Mouse (Mus musculus) spleen, adult 12 weeks (tissue): ENCODE measurements around the gene Enkur.

Experiments used
- DNase-seq: peaks from one replicate; pipeline ENCODE4 v3.0.0; 2022; ENCODE audit warnings: low spot score

Enkur gene

DNA sequence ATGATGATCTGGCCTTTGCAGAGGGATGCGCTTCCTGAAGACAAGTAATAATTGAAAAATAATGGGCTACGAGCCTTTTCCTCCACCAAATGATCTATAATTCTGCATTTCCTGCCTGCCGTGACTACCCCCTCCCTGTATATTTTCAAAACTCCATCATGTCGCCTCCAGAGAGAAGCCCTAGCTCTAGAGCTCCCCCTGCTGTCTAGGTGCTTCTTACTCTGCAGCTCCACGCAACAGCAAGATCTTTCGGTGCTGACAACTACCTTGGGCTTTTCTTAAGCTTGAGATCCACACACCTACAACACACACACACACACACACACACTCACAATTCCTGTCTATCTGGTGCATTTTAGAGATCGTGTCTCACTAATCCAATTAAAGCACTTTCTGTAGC lies 17.6 kb downstream of the Enkur start:
- peak; percentile 21 for DNase-seq

DNA sequence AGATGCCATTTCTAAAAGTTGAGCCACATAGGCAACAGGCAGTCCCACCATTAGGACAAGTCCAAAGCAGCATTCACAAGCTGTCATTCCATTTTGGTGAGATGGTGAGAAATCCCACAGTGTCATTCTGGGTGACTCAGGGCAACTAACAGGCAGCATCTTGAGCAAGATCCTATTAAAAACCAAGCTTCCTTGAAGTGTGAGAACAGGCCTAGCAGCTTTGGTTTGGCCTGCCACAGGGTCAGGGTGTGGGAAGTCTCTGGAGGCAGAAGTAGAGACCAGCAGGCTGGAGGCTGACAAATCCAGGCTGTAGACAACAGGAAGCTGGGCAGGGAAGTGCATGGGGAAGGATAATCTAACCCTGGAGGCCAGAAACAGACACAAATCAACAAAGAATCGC lies 22.4 kb downstream of the Enkur start:
- no peak for DNase-seq

DNA sequence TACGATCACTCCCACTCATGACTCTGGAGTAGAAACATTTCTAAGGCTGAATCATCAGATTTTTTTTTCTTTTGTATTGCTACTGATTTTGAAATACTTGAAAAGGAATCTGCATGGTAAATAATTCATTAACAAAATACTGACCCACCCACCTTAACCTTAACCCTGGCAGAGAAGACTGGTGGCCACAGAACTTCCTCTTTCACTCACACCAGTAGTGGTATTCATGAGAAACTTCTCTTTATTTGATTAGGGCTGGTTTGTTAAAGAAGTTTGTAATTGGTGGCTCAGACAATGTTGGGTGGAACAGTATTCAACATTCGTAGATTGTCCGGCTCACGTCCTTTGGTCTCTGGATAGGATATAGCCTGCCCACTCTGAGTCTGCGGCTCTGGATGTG lies 26.0 kb downstream of the Enkur start:
- no peak for DNase-seq

DNA sequence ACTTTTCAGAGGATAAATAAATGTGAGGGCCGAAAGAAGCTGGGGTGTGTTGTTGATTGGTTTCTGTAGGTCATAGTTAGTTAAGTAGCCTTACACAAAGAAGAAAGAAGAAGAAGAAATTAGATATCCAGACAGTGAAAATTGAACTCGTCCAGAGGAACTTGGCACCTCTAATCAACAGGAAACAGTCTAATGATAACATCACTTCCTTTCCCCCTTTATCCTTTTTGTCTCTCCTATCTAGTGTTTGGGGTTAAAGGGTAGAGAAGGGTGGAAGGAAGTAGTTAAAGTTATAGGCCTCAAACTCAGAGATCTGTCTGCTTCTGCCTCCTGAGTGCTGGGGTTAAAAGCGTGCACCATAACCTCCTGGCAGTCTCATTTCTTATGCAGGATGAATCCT lies 32.4 kb downstream of the Enkur start:
- DNase-seq: no peak

DNA sequence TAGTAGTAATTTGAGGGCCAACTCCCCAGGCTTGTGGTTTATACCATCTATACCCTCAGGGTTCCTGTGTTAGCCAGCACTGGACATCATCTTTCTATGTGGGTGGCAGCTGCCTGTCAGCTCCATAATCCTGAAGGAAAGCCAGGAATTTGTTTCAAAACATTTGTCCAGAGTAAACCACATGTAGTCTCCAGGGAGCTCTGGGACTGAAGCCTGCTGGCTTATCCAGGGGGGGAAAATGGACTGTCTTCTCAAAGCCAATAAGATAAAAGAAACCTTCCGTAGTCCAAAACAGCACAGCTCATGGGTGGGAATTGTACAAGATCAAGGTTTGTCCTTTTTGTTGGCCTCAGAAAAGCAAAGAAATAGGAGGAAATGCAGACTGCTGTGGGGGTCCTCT lies 37.2 kb downstream of the Enkur start:
- no peak for DNase-seq

DNA sequence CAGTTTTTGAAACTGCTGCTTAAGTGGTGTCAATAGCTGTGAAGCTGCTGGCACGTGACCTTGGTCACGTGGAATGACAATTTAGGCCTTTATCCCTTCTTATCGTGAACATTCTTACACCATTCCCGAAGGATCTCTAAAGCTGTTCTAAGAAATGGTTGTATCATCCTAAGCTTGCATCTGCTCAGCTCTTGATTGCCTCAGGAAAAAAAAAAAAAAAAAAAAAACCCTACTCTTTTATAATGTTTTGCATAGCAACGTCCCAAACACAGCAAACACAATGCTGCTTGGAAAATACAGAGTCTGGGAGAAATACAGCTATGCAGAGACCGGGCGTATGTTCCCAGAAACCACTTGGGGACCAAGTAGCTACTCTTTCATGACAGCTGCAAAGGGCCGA lies 40.9 kb downstream of the Enkur start:
- no peak for DNase-seq

DNA sequence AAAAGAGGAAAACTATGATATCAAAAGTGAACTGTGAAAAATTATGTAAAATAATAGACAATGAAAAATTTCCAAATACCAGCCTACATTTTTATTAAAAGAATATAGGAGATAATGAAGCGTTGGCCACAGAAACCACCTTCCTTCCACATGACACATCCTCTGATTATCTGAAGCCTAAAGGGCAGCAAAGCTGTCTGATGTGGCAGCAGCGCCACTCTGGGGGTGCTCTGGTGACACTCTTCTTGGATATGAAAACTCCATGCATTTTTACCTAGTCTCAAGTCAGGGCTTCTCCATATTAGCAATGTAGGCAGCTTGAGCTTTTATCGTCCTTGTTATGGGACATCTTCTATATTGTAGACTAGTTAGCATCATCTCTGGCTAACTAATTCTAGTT lies 51.7 kb downstream of the Enkur start:
- no peak for DNase-seq

DNA sequence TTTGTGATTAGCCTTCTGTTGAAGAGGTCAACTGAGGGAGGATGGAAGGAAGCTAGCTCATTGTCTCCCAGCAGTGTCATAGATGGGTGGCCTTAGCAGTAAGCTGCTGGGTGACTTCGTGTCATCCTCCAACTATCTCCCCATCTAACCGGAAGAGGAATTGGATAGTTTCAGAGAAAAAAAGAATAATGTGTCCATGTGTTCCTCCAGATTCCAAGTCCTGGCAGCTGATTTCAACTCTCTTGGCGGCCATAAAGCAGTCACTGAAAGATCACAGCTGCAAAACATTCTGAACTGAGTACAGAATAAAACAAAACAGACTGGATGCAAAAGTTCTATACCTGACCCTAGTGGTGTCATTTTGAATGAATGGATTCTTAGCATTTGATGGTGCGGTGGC lies 58.0 kb downstream of the Enkur start:
- DNase-seq: no peak

DNA sequence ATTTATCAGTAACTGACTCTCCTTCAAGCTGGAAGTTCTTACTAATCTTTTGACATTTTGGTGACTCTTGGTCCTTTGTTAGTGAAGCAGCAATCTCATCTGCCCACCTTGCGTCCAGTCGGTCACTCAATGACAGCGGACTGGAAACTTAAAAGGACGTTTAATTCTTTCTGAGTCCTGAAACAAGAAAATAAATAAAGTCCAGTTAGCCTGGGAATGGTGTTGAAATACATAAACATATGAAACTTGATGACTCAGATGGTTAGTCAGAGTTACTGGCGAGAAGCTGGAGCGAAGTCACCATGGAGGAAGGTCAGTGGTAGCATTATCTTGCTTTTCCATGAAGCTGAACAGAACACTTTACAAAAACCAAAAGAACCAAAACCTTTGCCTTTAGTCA lies 58.7 kb downstream of the Enkur start:
- no peak for DNase-seq

DNA sequence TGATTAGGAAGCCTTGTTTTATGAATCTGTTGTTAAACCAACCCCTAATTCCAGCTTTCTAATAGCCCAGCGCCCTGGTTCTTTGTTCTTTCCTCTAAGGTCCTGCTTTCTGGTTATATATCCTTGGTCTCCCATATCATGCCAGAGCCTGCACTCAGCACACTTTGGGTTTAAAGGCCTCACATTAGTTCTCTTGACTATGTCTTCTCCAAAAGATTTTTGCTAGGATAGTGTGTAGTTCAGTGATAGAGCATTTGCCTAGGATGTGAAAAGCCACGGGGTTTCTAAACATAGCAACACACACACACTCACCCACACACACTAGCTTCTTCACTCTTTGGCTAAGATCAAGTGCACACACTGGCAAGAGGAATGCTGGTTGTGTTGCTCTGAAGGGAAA lies 62.5 kb downstream of the Enkur start:
- no peak for DNase-seq

DNA sequence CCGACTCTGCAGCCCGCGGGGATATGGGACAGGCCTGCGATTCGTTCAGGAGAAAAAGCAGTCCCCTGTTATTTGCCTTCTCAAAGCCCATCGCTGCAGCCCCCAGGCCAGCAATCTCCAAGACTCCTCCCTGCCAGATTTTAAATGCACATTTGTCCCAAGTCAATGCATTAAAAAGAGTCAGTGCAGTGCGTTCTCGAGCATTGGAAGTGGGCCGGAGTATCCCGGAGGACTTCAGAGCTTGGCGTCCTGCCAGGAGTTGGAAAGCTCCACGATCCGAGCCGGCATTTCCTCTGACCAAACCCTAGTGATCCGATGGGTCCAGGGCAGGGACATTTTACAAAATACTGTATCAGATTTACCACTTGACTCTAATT lies 63.0 kb downstream of the Enkur start:
- no peak for DNase-seq

DNA sequence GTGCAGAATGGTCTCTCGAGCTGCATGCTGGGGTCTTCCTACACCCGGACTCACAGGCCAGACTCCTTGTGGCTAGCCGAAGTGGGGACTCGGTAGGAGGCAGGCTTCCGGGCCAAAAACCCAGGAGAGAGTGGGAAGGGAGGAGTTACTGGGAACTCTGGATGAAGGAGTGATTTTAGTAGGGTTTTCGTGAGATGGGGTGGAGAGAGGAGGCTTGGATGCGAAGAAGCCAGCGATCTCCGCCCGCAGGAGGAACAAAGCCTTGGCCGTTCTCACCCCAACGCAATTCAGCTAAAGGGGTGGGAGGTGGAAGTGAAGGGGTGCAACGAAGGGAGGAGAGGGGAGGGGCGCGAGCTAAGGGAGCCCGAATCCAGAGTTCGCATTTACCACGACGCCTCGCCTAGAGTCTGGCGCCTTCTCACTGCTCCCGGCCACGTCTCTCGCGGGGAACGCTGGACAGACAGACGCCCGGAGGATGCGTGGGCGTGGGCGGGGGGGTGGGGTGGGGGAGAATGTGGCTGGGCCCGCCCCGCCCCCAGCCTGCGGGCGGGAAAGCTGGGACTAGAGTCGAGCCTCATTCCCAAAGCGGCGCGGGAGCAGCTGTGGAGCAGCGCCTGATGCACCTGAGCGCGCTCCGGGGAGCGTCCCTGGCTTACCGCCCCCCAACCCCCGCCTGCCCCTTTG lies 63.5 kb downstream of the Enkur start:
- no peak for DNase-seq

DNA sequence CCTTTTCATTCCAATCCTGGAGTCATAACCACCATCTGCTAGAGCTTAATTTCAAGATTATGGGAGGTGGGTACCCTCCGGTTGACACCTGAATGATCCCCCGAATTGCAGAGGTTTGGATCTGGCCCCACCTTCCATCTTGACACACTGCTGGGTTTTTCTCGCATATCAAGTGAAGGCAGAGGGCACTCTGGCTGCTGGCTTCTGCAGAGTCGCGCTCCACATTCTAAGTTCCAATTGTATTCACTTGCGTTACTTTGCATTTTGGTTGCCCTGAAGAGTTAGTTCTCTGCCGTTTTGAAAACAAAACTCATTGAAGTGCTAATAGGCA lies 64.0 kb downstream of the Enkur start:
- DNase-seq: no peak
